Mouse (Mus musculus) MEL (cell line): ENCODE results near the gene Spats2.

Experiments
- CHD2 ChIP-seq: IDR thresholded peaks from 2 replicates; pipeline ENCODE4 v1.6.1; 2011; ENCODE audit warnings: low read length, improper control_type of control experiment
- CTCF ChIP-seq, 3 experiments: IDR thresholded peaks in 2 of 3; conservative IDR thresholded peaks in 1 of 3; 2 replicates each; pipeline ENCODE4 v1.5.1; 2011 to 2012; ENCODE audit warnings: low read length in 3 of 3, low read depth in 2 of 3, mild to moderate bottlenecking in 2 of 3, improper control_type of control experiment in 1 of 3, inconsistent platforms in 1 of 3, mixed read lengths in 1 of 3, moderate library complexity in 1 of 3; ENCODE audit not compliant: control insufficient read depth in 1 of 3, insufficient read depth in 1 of 3, poor library complexity in 1 of 3, severe bottlenecking in 1 of 3
- KAT2A ChIP-seq: conservative IDR thresholded peaks from 2 replicates; pipeline ENCODE4 v1.6.1; 2012; ENCODE audit warnings: low read depth, low read length, improper control_type of control experiment, inconsistent platforms
- MXI1 ChIP-seq: IDR thresholded peaks from 2 replicates; pipeline ENCODE4 v1.6.1; 2011; ENCODE audit warnings: mild to moderate bottlenecking, low read depth, low read length, improper control_type of control experiment
- POLR2A ChIP-seq, 2 experiments: IDR thresholded peaks; 2 replicates each; pipeline ENCODE4 v1.6.1; 2011 to 2012; ENCODE audit warnings: low read length in 2 of 2, mild to moderate bottlenecking in 2 of 2, control low read depth in 1 of 2, improper control_type of control experiment in 1 of 2, low read depth in 1 of 2, moderate library complexity in 1 of 2; ENCODE audit not compliant: control insufficient read depth in 1 of 2, insufficient read depth in 1 of 2, poor library complexity in 1 of 2
- POLR2AphosphoS5 ChIP-seq: IDR thresholded peaks from 2 replicates; pipeline ENCODE4 v1.6.1; 2012; ENCODE audit warnings: low read depth, borderline replicate concordance, mild to moderate bottlenecking, inconsistent platforms, low read length, moderate library complexity, mixed read lengths
- USF2 ChIP-seq, 2 experiments: IDR thresholded peaks; 2 replicates each; pipeline ENCODE4 v1.6.1; 2011 to 2012; ENCODE audit warnings: improper control_type of control experiment in 2 of 2, low read length in 2 of 2, borderline replicate concordance in 1 of 2, inconsistent platforms in 1 of 2, low read depth in 1 of 2, mild to moderate bottlenecking in 1 of 2; ENCODE audit not compliant: insufficient read depth in 1 of 2
- ZNF384 ChIP-seq: IDR thresholded peaks from 2 replicates; pipeline ENCODE4 v1.6.1; 2012; ENCODE audit warnings: low read depth, mild to moderate bottlenecking, inconsistent platforms, low read length, improper control_type of control experiment

GRCm38 (mm10) chr15:99087253-99088075, 38.3 kb upstream of the Spats2 start, which contains the start of gene C1ql4:
- TF ChIP-seq POLR2A (IDR thresholded peaks at IDR 0.05; ENCODE audit: control insufficient read depth in 1 of 2, insufficient read depth in 1 of 2, low read depth in 1 of 2, low read length in 2 of 2, poor library complexity in 1 of 2) (no peak), USF2 (IDR thresholded peaks at IDR 0.05; ENCODE audit: borderline replicate concordance in 1 of 2, insufficient read depth in 1 of 2, low read depth in 1 of 2, low read length in 2 of 2) (no peak), MXI1 (no peak), CHD2 (no peak), ZNF384 (no peak), CTCF (IDR thresholded peaks at IDR 0.05 in 2 of 3, conservative IDR thresholded peaks at IDR 0.05 in 1 of 3; ENCODE audit: control insufficient read depth in 1 of 3, insufficient read depth in 1 of 3, low read depth in 2 of 3, low read length in 3 of 3, poor library complexity in 1 of 3, severe bottlenecking in 1 of 3) (0 out of 6 replicates have a peak, but pooled peaks of 1 of the 3 experiments have one; percentile 1), KAT2A (no peak), POLR2AphosphoS5 (no peak)
